Mouse (Mus musculus): ENCODE results near the gene Alkal2. TPM values are rescaled to one million over a fixed set of nuclear protein-coding genes. Genes with fewer than 3 reads are reported as not detected.

The Alkal2 gene
- polyA plus RNA-seq (2014; fragmentation: Nextera tagmentation; extraction: Ambion mirVana): 0.58 TPM in 1 of 2 replicates, not detected in the other

DNA sequence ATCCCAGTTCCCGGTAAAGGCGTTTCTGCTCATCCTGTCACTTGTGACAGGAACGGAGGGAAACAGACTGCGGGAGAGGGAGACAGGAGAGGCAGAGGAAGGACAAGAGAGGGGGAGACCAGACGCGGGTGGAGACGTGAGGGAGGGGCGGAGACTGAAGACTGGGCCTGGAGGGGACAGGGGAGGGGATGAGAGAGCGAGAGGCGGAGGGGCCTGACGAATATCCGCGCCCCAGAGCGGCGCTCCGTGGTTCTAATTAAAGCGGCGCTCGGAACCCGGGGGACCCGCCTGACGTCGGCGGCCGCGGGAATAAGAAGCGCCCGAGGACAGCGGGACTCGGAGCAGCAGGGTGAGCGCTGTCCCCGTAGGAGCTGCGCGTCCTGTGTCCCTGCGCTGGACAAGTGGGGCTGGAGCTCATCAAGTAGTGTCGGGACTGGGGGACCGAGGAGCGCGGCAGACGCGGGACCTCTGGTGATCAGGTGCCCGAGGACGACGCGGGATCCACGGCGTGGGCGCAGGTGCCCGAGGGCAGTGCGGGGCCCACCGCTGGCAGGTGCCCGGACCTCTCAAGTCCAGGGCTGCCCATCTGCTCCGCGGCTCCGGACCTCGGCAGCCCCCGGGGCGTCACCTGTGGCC, at the start of gene Alkal2:
TSS of gene Alkal2 (plus strand) at position 337 of the 636 bp plus-strand sequence.
- ATAC-seq (ENCODE audit: low FRiP score, low TSS enrichment) (peak; percentile 66; the same call in 1 of the 2 replicates), DNase-seq (peak; percentile 73)
- Histone ChIP-seq H3K9ac (replicated peaks; ENCODE audit: low read length) (peak within 1 kb of the TSS; percentile 50), H3K4me3 (replicated peaks; ENCODE audit: low read depth, low read length) (peak within 1 kb of the TSS; percentile 55), H3K9me3 (ENCODE audit: control insufficient read depth, low read length) (no peaks in the 10 kb centered on the region), H3K4me2 (ENCODE audit: low read length) (peak within 1 kb of the TSS; percentile 100), H3K36me3 (ENCODE audit: control insufficient read depth, insufficient read depth, low read length) (no peaks in the 10 kb centered on the region), H3K27me3 (ENCODE audit: control insufficient read depth, insufficient read depth, low read length) (peaks cover 35% of the 10 kb centered on the region), H3K27ac (replicated peaks; ENCODE audit: low read depth, low read length) (no peak within 1 kb of the TSS), H3K4me1 (ENCODE audit: control insufficient read depth, insufficient read depth, low read length) (peaks cover 7% of the 10 kb centered on the region; the same call in 1 of the 2 replicates)
- under 1% methylated on average over 58 of the region's 58 CpGs for WGBS

DNA sequence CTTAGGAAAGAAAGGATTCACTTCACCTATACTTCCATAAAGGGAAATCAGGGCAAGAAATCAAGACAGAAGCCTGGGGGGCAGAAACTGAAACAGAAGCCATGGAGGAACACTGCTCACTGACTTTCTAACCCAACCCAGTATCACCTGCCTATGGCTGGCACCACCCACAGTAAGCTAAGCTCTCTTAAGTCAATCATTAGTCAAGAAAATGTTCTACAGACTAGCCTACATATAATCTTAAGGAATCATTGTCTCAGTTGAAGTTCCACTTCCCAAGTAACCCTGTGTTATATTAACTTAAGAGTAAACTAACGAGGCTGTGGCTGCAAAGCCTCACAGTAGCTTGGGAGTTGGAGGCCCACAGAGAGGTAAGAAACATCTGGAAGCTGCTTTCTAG, 35.6 kb upstream of the Alkal2 start:
- ATAC-seq (ENCODE audit: low FRiP score, low TSS enrichment): no peak
- Histone ChIP-seq H3K9me3 (ENCODE audit: control insufficient read depth, low read length) (no peaks in the 10 kb centered on the region), H3K9ac (replicated peaks; ENCODE audit: low read length) (no peak overlapping the region), H3K4me1 (ENCODE audit: control insufficient read depth, insufficient read depth, low read length) (0 out of 2 replicates have a peak, but pooled peaks cover 3% of the 10 kb centered on the region), H3K27me3 (ENCODE audit: control insufficient read depth, insufficient read depth, low read length) (no peaks in the 10 kb centered on the region), H3K36me3 (ENCODE audit: control insufficient read depth, insufficient read depth, low read length) (no peaks in the 10 kb centered on the region), H3K4me3 (replicated peaks; ENCODE audit: low read depth, low read length) (no peak overlapping the region), H3K4me2 (ENCODE audit: low read length) (no peak overlapping the region), H3K27ac (replicated peaks; ENCODE audit: low read depth, low read length) (no peak overlapping the region)
- no peak for DNase-seq
- WGBS: 84% methylated on average over 1 of the region's 1 CpGs

DNA sequence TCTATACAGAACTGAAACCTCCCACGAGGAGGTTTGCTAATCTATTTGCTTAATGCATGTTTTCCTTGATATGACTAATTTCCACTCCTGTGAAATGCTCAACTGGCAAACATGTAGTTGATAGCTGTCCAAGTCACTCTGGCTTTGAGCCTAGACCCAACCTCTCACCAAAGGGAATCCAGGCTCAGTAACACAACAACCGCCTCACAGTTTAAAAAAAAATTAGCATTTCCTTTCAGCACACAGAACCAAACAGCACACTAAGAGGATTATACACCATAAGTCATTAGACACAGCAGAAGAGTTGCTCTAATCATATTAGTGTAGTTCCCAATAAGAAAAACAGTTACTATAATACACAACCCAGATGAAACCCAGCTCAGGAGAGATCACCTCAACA, 33.2 kb upstream of the Alkal2 start:
- H3K27me3 ChIP-seq (ENCODE audit: control insufficient read depth, insufficient read depth, low read length): no peaks in the 10 kb centered on the region
- no peak overlapping the region for H3K4me2 ChIP-seq (ENCODE audit: low read length)
- no peaks in the 10 kb centered on the region for H3K9me3 ChIP-seq (ENCODE audit: control insufficient read depth, low read length)
- H3K27ac ChIP-seq (replicated peaks; ENCODE audit: low read depth, low read length): no peak overlapping the region
- H3K36me3 ChIP-seq (ENCODE audit: control insufficient read depth, insufficient read depth, low read length): no peaks in the 10 kb centered on the region
- peak; percentile 48 for ATAC-seq (ENCODE audit: low FRiP score, low TSS enrichment)
- no peak overlapping the region for H3K4me3 ChIP-seq (replicated peaks; ENCODE audit: low read depth, low read length)
- 20% methylated on average over 2 of the region's 2 CpGs for WGBS
- peak; percentile 66 for DNase-seq
- H3K4me1 ChIP-seq (ENCODE audit: control insufficient read depth, insufficient read depth, low read length): 0 out of 2 replicates have a peak, but pooled peaks cover 3% of the 10 kb centered on the region
- no peak overlapping the region for H3K9ac ChIP-seq (replicated peaks; ENCODE audit: low read length)

DNA sequence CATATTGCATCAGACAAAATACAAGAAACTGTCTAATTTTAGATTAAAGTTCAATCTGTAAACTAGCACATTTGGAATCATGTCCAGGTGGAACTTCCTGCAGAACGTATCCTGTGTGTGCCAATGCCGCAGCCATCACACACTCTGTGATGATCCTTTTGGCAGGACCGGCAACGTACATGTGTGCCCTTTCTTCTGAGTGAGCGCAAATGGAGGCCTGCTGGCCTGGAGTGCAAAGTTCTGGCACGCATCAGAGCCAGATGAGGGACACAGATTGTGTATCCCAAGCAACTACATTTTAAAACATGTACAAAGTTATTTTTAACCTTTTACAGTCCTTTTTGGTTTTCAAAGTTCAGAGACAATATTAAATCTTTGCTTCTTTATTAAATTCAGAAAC, 32.3 kb upstream of the Alkal2 start:
- H3K9ac ChIP-seq (replicated peaks; ENCODE audit: low read length): no peak overlapping the region
- no peaks in the 10 kb centered on the region for H3K9me3 ChIP-seq (ENCODE audit: control insufficient read depth, low read length)
- 0 out of 2 replicates have a peak, but pooled peaks cover 3% of the 10 kb centered on the region for H3K4me1 ChIP-seq (ENCODE audit: control insufficient read depth, insufficient read depth, low read length)
- no peaks in the 10 kb centered on the region for H3K27me3 ChIP-seq (ENCODE audit: control insufficient read depth, insufficient read depth, low read length)
- H3K27ac ChIP-seq (replicated peaks; ENCODE audit: low read depth, low read length): no peak overlapping the region
- no peak overlapping the region for H3K4me2 ChIP-seq (ENCODE audit: low read length)
- H3K4me3 ChIP-seq (replicated peaks; ENCODE audit: low read depth, low read length): no peak overlapping the region
- 88% methylated on average over 6 of the region's 6 CpGs for WGBS
- DNase-seq (no peak), ATAC-seq (ENCODE audit: low FRiP score, low TSS enrichment) (no peak)
- H3K36me3 ChIP-seq (ENCODE audit: control insufficient read depth, insufficient read depth, low read length): no peaks in the 10 kb centered on the region

DNA sequence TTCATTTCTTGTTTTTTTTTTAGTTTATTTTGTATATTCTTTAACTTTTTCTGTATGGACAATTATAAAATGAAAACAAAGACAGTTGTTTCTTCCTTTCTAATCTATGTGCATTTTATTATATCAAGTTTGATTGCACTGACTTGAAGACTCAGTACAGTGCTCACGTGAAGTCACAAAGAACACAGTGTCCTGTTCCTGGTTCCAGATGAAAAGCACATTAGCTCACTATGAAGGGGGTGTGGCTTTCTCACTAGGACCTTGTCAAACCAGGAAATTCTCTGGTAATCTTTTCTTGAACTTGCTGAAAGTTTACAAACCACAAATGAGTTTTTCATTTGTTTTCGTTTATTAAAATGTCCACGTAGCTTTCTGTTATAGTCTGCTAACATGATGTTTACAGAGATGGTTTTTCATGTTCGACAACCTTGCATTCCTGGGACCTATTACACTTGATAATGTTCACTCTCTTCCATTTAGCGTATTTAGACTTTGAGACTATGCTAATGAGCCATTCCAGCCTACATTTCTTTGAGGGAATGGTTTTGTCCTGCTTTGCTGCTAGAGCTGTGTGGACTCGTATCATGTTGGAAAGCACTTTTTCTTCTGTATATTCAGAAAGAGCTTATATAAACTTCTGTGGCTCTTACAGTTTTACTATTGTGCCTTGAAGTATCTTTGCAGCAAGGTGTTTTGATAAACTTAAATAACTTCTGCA, 28.5 kb upstream of the Alkal2 start:
- H3K9me3 ChIP-seq (ENCODE audit: control insufficient read depth, low read length): no peaks in the 10 kb centered on the region
- no peak overlapping the region for H3K27ac ChIP-seq (replicated peaks; ENCODE audit: low read depth, low read length)
- no peaks in the 10 kb centered on the region for H3K27me3 ChIP-seq (ENCODE audit: control insufficient read depth, insufficient read depth, low read length)
- H3K4me3 ChIP-seq (replicated peaks; ENCODE audit: low read depth, low read length): no peak overlapping the region
- 78% methylated on average over 6 of the region's 6 CpGs for WGBS
- H3K4me1 ChIP-seq (ENCODE audit: control insufficient read depth, insufficient read depth, low read length): 0 out of 2 replicates have a peak, but pooled peaks cover 2% of the 10 kb centered on the region
- ATAC-seq (ENCODE audit: low FRiP score, low TSS enrichment) (no peak), DNase-seq (no peak)
- no peaks in the 10 kb centered on the region for H3K36me3 ChIP-seq (ENCODE audit: control insufficient read depth, insufficient read depth, low read length)
- H3K4me2 ChIP-seq (ENCODE audit: low read length): no peak overlapping the region
- H3K9ac ChIP-seq (replicated peaks; ENCODE audit: low read length): no peak overlapping the region

DNA sequence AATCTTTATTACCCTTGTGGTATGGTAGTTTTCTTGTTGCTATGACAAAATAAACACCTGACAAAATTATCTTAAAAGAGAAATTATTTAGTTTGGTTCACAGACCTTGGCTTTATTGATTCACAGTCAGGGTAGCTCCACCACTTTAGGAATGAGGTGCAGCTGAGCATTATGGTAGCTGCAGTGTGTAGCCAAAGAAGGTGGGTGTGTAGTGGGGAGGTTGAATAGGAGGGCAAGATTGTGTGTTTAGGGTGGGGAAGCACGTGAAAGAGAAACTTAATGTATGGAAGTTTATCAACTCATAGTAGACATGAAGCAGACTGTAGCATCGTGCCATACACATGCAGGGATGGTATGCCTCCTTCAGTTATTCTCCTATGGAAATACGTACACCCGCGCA, 27.9 kb upstream of the Alkal2 start:
- H3K27ac ChIP-seq (replicated peaks; ENCODE audit: low read depth, low read length): no peak overlapping the region
- ATAC-seq (ENCODE audit: low FRiP score, low TSS enrichment): no peak
- no peak overlapping the region for H3K4me3 ChIP-seq (replicated peaks; ENCODE audit: low read depth, low read length)
- no peak for DNase-seq
- H3K36me3 ChIP-seq (ENCODE audit: control insufficient read depth, insufficient read depth, low read length): no peaks in the 10 kb centered on the region
- no peaks in the 10 kb centered on the region for H3K4me1 ChIP-seq (ENCODE audit: control insufficient read depth, insufficient read depth, low read length)
- H3K27me3 ChIP-seq (ENCODE audit: control insufficient read depth, insufficient read depth, low read length): no peaks in the 10 kb centered on the region
- 90% methylated on average over 5 of the region's 5 CpGs for WGBS
- H3K9me3 ChIP-seq (ENCODE audit: control insufficient read depth, low read length): no peaks in the 10 kb centered on the region
- H3K9ac ChIP-seq (replicated peaks; ENCODE audit: low read length): no peak overlapping the region
- no peak overlapping the region for H3K4me2 ChIP-seq (ENCODE audit: low read length)

GRCm38 (mm10) chr12:30864347-30864746, 19.8 kb upstream of the Alkal2 start:
- Histone ChIP-seq H3K4me1 (ENCODE audit: control insufficient read depth, insufficient read depth, low read length) (no peaks in the 10 kb centered on the region), H3K36me3 (ENCODE audit: control insufficient read depth, insufficient read depth, low read length) (no peaks in the 10 kb centered on the region), H3K9me3 (ENCODE audit: control insufficient read depth, low read length) (no peaks in the 10 kb centered on the region), H3K4me3 (replicated peaks; ENCODE audit: low read depth, low read length) (no peak overlapping the region), H3K27me3 (ENCODE audit: control insufficient read depth, insufficient read depth, low read length) (no peaks in the 10 kb centered on the region), H3K4me2 (ENCODE audit: low read length) (no peak overlapping the region), H3K9ac (replicated peaks; ENCODE audit: low read length) (no peak overlapping the region), H3K27ac (replicated peaks; ENCODE audit: low read depth, low read length) (no peak overlapping the region)
- DNase-seq (peak; percentile 32), ATAC-seq (ENCODE audit: low FRiP score, low TSS enrichment) (no peak)
- 79% methylated on average over 2 of the region's 2 CpGs for WGBS

GRCm38 (mm10) chr12:30865781-30866180, 18.3 kb upstream of the Alkal2 start:
- Histone ChIP-seq H3K4me3 (replicated peaks; ENCODE audit: low read depth, low read length) (no peak overlapping the region), H3K9me3 (ENCODE audit: control insufficient read depth, low read length) (no peaks in the 10 kb centered on the region), H3K36me3 (ENCODE audit: control insufficient read depth, insufficient read depth, low read length) (no peaks in the 10 kb centered on the region), H3K9ac (replicated peaks; ENCODE audit: low read length) (no peak overlapping the region), H3K27me3 (ENCODE audit: control insufficient read depth, insufficient read depth, low read length) (no peaks in the 10 kb centered on the region), H3K4me1 (ENCODE audit: control insufficient read depth, insufficient read depth, low read length) (no peaks in the 10 kb centered on the region), H3K4me2 (ENCODE audit: low read length) (no peak overlapping the region), H3K27ac (replicated peaks; ENCODE audit: low read depth, low read length) (no peak overlapping the region)
- DNase-seq: no peak
- WGBS: 82% methylated on average over 4 of the region's 4 CpGs
- no peak for ATAC-seq (ENCODE audit: low FRiP score, low TSS enrichment)

GRCm38 (mm10) chr12:30879447-30879846, 4.7 kb upstream of the Alkal2 start:
- Histone ChIP-seq H3K27ac (replicated peaks; ENCODE audit: low read depth, low read length) (no peak overlapping the region), H3K27me3 (ENCODE audit: control insufficient read depth, insufficient read depth, low read length) (peaks cover 25% of the 10 kb centered on the region), H3K9me3 (ENCODE audit: control insufficient read depth, low read length) (no peaks in the 10 kb centered on the region), H3K9ac (replicated peaks; ENCODE audit: low read length) (no peak overlapping the region), H3K36me3 (ENCODE audit: control insufficient read depth, insufficient read depth, low read length) (no peaks in the 10 kb centered on the region), H3K4me2 (ENCODE audit: low read length) (no peak overlapping the region), H3K4me1 (ENCODE audit: control insufficient read depth, insufficient read depth, low read length) (0 out of 2 replicates have a peak, but pooled peaks cover 2% of the 10 kb centered on the region), H3K4me3 (replicated peaks; ENCODE audit: low read depth, low read length) (no peak overlapping the region)
- DNase-seq (peak; percentile 14), ATAC-seq (ENCODE audit: low FRiP score, low TSS enrichment) (no peak)
- WGBS: 75% methylated on average over 6 of the region's 6 CpGs
